Mouse (Mus musculus) A20 (cell line): ENCODE measurements around the gene Gm11172.
"Not testable (repeated sequence)": the region's sequence is repeated elsewhere in the genome, so short reads cannot be mapped to it uniquely, and the experiment has no call there.

Experiments
- DNase-seq: peaks from one replicate; pipeline ENCODE4 v3.0.0-alpha.2; 2011; ENCODE audit warnings: low read depth, low spot score

Gene Gm11172

DNA sequence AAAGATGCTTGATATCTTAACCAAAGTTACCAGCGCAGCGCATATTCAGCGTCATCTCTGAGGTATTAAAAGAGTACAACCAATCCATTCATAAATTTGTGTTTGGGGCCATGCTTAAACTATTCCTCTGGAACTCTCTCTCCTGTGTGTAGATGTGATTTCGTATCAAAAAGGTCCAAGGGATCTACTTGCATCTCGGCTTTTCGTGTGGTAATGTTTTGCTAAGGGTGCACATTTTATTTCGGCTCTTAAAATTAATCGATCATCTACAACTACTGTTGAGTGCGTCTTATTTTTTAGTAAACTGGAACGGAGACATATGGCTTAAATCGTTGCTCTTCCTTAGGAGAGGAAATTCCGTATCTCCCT, 21.8 kb downstream of the Gm11172 start:
- DNase-seq: no peak

DNA sequence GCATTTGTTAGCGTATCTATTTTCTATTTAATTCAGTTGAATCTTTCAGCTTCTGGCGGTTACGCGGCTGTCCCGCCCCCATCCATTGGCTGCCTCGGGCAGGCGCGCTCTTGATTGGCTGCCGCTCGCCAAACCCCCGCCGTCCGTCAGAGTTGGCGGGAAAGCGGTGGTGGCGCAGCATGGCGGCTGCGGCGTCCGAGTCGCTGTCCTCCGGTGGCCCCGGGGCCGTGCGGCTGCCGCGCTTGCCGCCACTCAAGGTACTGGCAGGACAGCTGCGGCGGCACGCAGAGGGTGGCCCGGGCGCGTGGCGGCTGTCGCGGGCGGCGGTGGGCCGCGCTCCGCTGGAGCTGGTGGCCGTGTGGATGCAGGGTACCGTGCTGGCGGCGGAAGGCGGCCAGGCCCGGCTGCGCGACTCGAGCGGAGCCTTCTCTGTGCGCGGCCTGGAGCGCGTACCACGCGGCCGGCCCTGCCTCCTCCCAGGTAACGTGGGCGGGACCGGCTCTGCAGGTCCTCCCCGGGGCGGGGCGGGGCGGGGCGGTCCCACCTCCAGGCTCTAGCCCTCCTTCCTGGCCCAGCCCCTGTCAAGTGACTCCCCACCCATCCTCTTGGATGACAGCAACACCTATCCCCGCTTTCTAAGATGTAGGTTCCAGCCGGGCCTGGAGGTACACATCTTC, 22.3 kb downstream of the Gm11172 start, which contains the start of gene Rmi2:
Gene Rmi2 (plus strand): TSS at position 149 of the 677 bp plus-strand sequence.
- peak; percentile 93 for DNase-seq

- DNase-seq: no peak
These were observed 23.7 kb downstream of the Gm11172 start for GRCm38 (mm10) chr16:10836388-10836787.

DNA sequence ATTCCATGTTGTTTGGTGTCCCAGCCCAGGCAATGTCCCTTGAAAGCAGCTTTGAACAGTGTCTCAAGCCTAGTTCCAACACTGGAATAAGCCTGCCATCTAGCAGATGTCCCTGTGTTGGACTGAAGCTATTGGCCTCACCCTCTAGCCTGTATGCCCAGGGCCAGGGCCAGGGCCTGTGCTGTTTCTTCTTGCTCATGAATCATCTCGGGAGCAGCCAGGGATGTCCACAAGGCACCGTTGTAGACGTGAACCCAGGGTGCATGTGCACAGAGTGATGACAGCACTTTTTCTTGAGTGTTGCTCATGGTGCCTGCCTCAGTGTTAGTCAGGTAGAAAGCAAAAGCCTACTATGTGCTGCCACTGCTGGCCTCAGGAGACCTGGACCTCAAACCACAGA, 24.5 kb downstream of the Gm11172 start:
- DNase-seq: no peak

GRCm38 (mm10) chr16:10837903-10838302, 25.2 kb downstream of the Gm11172 start:
- DNase-seq: no peak

GRCm38 (mm10) chr16:10838487-10839245, 26.0 kb downstream of the Gm11172 start:
- no peak for DNase-seq

- no peak for DNase-seq
These were observed 27.3 kb downstream of the Gm11172 start for GRCm38 (mm10) chr16:10840018-10840417.

DNA sequence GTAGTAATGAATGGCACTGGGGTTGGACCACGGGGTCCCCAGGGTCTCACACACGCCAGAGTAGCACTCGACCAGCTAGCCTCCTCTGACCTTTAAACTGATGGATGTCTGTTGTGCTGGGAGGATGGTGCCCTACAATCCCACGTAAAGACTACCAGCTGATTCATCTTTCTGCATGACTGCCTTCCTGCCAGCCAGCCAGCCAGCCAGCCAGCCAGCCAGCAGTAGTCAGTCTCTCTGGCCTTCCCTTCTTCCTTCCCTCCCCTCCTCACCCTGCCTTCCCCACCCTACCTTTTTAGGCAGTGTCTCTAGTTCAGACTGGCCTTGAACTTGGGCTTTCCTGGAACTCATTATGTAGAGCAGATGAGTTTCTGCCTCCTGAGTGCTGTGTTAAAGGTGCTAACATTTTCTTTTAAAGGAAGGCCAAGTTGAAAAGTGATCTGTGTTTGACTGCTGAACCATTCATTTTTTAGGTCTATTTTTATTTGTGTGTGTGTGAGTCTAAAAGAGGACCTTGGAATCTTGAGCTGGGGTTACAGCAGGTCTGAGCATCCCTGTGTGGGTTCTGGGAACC, 29.7 kb downstream of the Gm11172 start:
- DNase-seq: peak; percentile 51

- peak; percentile 84 for DNase-seq
These were observed 31.0 kb downstream of the Gm11172 start for GRCm38 (mm10) chr16:10843486-10844318.

DNA sequence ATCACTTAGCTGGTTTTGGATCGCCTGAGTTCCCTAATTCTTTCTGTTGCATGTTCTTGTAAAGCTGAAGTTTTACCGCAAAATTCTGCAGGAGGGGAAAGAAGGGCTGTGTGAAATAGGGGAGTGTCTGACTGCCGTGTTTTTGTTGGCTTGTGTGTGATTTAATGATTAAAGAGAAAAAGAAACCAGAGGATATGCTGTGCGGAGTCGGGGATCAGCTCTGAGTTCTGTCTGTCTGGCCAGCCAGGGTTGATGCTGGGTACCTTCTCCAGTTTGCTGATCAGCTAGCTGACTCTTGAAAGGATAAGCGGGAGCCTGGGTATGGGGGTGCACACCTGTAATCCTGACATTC, 31.6 kb downstream of the Gm11172 start:
- DNase-seq: no peak

- no peak for DNase-seq
These were observed 33.2 kb downstream of the Gm11172 start for GRCm38 (mm10) chr16:10845952-10846351.

DNA sequence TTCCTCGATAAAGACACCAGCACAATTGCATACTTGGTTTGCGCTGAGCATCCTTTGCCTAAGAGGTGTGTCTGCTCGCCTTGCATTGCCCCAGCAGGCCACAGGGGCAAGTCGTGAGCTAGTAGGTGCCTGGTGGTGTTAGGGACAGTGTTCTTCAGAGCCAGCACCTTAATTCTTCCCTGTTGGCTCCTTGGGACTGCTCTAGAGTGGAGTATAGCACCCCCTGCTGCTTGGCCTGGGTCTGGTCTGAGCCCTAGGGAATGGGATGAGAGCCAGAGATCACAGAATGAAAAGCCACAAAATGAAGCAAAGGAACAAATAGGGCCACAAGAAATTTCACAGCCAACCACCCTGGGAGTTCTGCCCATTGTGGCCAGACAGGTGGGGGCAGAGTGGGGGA, 33.8 kb downstream of the Gm11172 start:
- peak; percentile 68 for DNase-seq

DNA sequence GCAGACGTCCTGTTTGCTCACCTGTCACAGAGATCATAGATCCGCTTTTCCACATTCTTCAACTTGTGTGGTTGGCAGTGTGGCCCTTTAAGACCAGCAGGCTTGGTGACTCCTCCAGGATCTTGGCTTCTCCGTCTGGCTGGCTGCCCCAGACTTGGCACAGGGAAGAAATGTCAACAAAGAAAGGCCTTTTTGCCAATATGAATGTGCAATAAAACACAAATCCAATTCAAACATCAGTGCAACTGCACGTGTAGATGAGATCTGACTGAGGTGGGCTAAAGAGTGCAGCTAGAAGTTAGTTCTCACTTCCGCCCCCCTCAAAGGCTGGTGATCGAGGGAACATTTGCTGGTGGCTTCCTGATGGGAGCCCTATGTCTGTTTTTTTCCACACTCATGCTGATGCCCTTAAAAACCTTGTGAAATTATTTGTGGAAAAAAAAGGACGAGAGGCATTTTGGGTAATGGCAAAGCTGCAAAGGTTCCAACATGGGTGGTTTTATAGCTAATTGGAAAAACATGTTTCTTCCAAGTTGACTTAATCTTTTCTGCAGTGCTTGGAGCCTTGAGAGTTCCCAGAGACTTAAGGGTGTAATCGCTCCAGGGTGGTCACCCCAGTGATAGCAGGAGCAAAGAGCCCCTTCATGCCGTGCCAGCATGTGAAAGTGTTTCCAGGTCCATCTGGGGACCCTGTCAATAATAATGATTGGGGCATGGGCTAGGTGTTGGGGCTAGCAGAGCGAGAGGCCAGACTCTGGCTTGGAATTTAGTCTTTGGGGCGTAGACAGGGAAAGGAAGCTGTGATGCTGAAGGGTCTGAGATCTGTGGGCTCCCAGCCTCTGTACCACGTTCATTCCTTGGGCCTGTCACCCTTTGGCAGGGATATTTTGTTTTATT, 37.5 kb downstream of the Gm11172 start:
- DNase-seq: no peak

GRCm38 (mm10) chr16:10850905-10851304, 38.2 kb downstream of the Gm11172 start:
- no peak for DNase-seq

DNA sequence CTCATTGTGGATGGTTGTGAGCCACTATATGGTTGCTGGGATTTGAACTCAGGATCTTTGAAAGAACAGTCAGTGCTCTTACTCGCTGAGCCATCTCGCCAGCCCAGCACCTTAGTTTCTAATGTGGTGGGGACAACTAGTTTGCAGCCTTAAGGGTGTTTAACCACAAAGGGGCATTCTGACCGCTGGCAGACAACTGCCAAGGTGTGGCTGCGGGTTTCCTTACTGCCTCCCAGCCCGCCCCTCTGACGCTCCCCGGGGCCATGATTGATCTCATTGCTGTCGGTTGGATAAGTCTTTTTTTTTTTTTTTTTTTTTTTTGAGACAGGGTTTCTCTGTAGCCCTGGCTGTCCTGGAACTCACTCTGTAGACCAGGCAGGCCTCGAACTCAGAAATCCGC, 39.5 kb downstream of the Gm11172 start:
- DNase-seq: not testable (repeated sequence)

- DNase-seq: peak; percentile 51
These were observed 47.1 kb downstream of the Gm11172 start for GRCm38 (mm10) chr16:10859726-10860245.

DNA sequence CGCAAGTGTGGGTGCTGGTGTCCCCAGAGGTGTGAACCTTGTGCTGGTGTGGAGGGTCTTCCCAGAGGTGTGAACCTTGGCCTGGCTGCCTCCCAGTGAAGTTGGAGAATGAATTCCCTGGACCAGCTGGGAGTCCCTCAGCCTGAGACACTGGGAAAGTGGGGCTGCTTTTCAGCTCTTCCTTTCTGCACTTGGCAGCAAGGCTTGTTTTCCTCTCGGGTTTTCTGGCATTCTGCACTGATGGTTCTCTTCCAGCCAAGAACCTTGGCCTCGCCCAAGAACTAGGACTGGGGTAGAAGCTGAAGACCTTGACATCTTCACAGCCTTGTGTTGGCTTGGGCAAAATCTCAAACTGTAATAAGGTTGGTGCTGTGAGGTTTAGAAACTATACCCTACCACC, 48.7 kb downstream of the Gm11172 start:
- DNase-seq: no peak
